Mouse (Mus musculus): ENCODE data around the gene Clcnka.

- TF ChIP-seq POLR2A (IDR thresholded peaks at IDR 0.05; ENCODE audit: control insufficient read depth, extremely low read depth, insufficient read depth, low read length, poor library complexity) = no peak
- TF ChIP-seq CTCF (IDR thresholded peaks at IDR 0.05; ENCODE audit: borderline replicate concordance, control insufficient read depth, extremely low read depth, insufficient read depth, low read length, poor library complexity) = no peak
These were observed 45.3 kb upstream of the Clcnka start for GRCm38 (mm10) chr4:141443641-141444429.
